Mouse (Mus musculus) MEL (cell line): ENCODE results near the gene Mri1. TPM values are rescaled to one million over a fixed set of nuclear protein-coding genes. Genes with fewer than 3 reads are reported as not detected.

Experiments
- DNase-seq: peaks from one replicate; pipeline ENCODE4 v3.0.0; 2011; ENCODE audit warnings: low read depth, low spot score
- H3K27ac ChIP-seq: 2 replicates; pipeline ENCODE4 v1.5.1; 2012; ENCODE audit warnings: low read depth, mild to moderate bottlenecking, control low read depth, low read length, moderate library complexity; ENCODE audit not compliant: control insufficient read depth
- H3K27me3 ChIP-seq, 2 experiments: fragments of 150-350 bp in 1 of 2; sonication (generic) in 1 of 2; 2 replicates each; pipeline ENCODE4 v1.6.1; 2012; ENCODE audit warnings: low read length in 2 of 2, mild to moderate bottlenecking in 2 of 2, improper control_type of control experiment in 1 of 2, moderate library complexity in 1 of 2; ENCODE audit not compliant: insufficient read depth in 2 of 2, control insufficient read depth in 1 of 2
- H3K36me3 ChIP-seq, 2 experiments: 2 replicates each; pipeline ENCODE4 v1.6.1; 2012 to 2014; ENCODE audit warnings: low read length in 2 of 2, improper control_type of control experiment in 1 of 2, inconsistent platforms in 1 of 2, mild to moderate bottlenecking in 1 of 2; ENCODE audit not compliant: insufficient read depth in 2 of 2, control insufficient read depth in 1 of 2
- H3K4me1 ChIP-seq, 2 experiments: fragments of 150-350 bp in 1 of 2; sonication (generic) in 1 of 2; 2 replicates each; pipeline ENCODE4 v1.6.1; 2012; ENCODE audit warnings: low read length in 2 of 2, improper control_type of control experiment in 1 of 2, mild to moderate bottlenecking in 1 of 2; ENCODE audit not compliant: insufficient read depth in 2 of 2, control insufficient read depth in 1 of 2
- H3K4me3 ChIP-seq, 2 experiments: fragments of 150-350 bp in 1 of 2; sonication (generic) in 1 of 2; 2 replicates each; pipeline ENCODE4 v1.5.1; 2012; ENCODE audit warnings: low read depth in 2 of 2, low read length in 2 of 2, mild to moderate bottlenecking in 2 of 2, moderate library complexity in 2 of 2, control low read depth in 1 of 2, improper control_type of control experiment in 1 of 2; ENCODE audit not compliant: control insufficient read depth in 1 of 2, insufficient read depth in 1 of 2
- H3K79me2 ChIP-seq: 2 replicates; pipeline ENCODE4 v1.6.1; 2012; ENCODE audit warnings: mild to moderate bottlenecking, low read length, moderate library complexity; ENCODE audit not compliant: control insufficient read depth, poor library complexity, insufficient read depth
- H3K9ac ChIP-seq: 2 replicates; pipeline ENCODE4 v1.6.1; 2012; ENCODE audit warnings: low read depth, mild to moderate bottlenecking, control low read depth, low read length, moderate library complexity; ENCODE audit not compliant: control insufficient read depth, poor library complexity, severe bottlenecking
- H3K9me3 ChIP-seq: fragments of 150-350 bp; sonication (generic); replicated peaks from 2 replicates; pipeline ENCODE4 v1.6.1; 2012; ENCODE audit warnings: mild to moderate bottlenecking, low read length, improper control_type of control experiment, moderate library complexity; ENCODE audit not compliant: insufficient read depth
- BHLHE40 ChIP-seq: IDR thresholded peaks from 2 replicates; pipeline ENCODE4 v1.6.1; 2012; ENCODE audit warnings: low read depth, mild to moderate bottlenecking, inconsistent platforms, low read length, improper control_type of control experiment, borderline replicate concordance
- CHD1 ChIP-seq: IDR thresholded peaks from 2 replicates; pipeline ENCODE4 v1.6.1; 2012; ENCODE audit warnings: low read depth, mild to moderate bottlenecking, inconsistent platforms, low read length, improper control_type of control experiment
- CTCF ChIP-seq, 3 experiments: IDR thresholded peaks in 2 of 3; conservative IDR thresholded peaks in 1 of 3; 2 replicates each; pipeline ENCODE4 v1.5.1; 2011 to 2012; ENCODE audit warnings: low read length in 3 of 3, low read depth in 2 of 3, mild to moderate bottlenecking in 2 of 3, improper control_type of control experiment in 1 of 3, inconsistent platforms in 1 of 3, mixed read lengths in 1 of 3, moderate library complexity in 1 of 3; ENCODE audit not compliant: control insufficient read depth in 1 of 3, insufficient read depth in 1 of 3, poor library complexity in 1 of 3, severe bottlenecking in 1 of 3
- ELF1 ChIP-seq: IDR thresholded peaks from 2 replicates; pipeline ENCODE4 v1.6.1; 2014; ENCODE audit warnings: low read depth, mild to moderate bottlenecking, inconsistent platforms, low read length, improper control_type of control experiment, moderate library complexity
- EP300 ChIP-seq, 2 experiments: IDR thresholded peaks; 2 replicates each; pipeline ENCODE4 v1.6.1; 2011; ENCODE audit warnings: improper control_type of control experiment in 2 of 2, low read length in 2 of 2, low read depth in 1 of 2, mild to moderate bottlenecking in 1 of 2
- ETS1 ChIP-seq: IDR thresholded peaks from 2 replicates; pipeline ENCODE4 v1.6.1; 2012; ENCODE audit warnings: low read depth, mild to moderate bottlenecking, inconsistent platforms, low read length, improper control_type of control experiment, moderate library complexity
- GABPA ChIP-seq: IDR thresholded peaks from 2 replicates; pipeline ENCODE4 v1.6.1; 2012; ENCODE audit warnings: low read depth, mild to moderate bottlenecking, inconsistent platforms, low read length, improper control_type of control experiment, moderate library complexity
- GATA1 ChIP-seq: IDR thresholded peaks from 2 replicates; pipeline ENCODE4 v1.6.1; 2011; ENCODE audit warnings: low read depth, low read length, improper control_type of control experiment
- HCFC1 ChIP-seq: IDR thresholded peaks from 2 replicates; pipeline ENCODE4 v1.6.1; 2012; ENCODE audit warnings: low read depth, mild to moderate bottlenecking, inconsistent platforms, low read length, improper control_type of control experiment, moderate library complexity
- JUND ChIP-seq: IDR thresholded peaks from 2 replicates; pipeline ENCODE4 v1.6.1; 2011; ENCODE audit warnings: low read depth, mild to moderate bottlenecking, improper control_type of control experiment, low read length
- KAT2A ChIP-seq: conservative IDR thresholded peaks from 2 replicates; pipeline ENCODE4 v1.6.1; 2012; ENCODE audit warnings: low read depth, low read length, improper control_type of control experiment, inconsistent platforms
- MAX ChIP-seq: IDR thresholded peaks from 2 replicates; pipeline ENCODE4 v1.6.1; 2011; ENCODE audit warnings: low read length, improper control_type of control experiment
- MEF2A ChIP-seq: IDR thresholded peaks from 2 replicates; pipeline ENCODE4 v1.6.1; 2014; ENCODE audit warnings: low read depth, mild to moderate bottlenecking, inconsistent platforms, low read length, improper control_type of control experiment; ENCODE audit not compliant: poor library complexity, insufficient replicate concordance, severe bottlenecking; ENCODE audit errors: extremely low read depth
- MXI1 ChIP-seq: IDR thresholded peaks from 2 replicates; pipeline ENCODE4 v1.6.1; 2011; ENCODE audit warnings: mild to moderate bottlenecking, low read depth, low read length, improper control_type of control experiment
- MYB ChIP-seq: IDR thresholded peaks from 2 replicates; pipeline ENCODE4 v1.6.1; 2011; ENCODE audit warnings: mild to moderate bottlenecking, low read depth, low read length, improper control_type of control experiment
- NELFE ChIP-seq: IDR thresholded peaks from 2 replicates; pipeline ENCODE4 v1.6.1; 2011; ENCODE audit warnings: low read depth, low read length, improper control_type of control experiment
- NRF1 ChIP-seq: IDR thresholded peaks from 2 replicates; pipeline ENCODE4 v1.6.1; 2014; ENCODE audit warnings: low read depth, mild to moderate bottlenecking, inconsistent platforms, low read length, improper control_type of control experiment, moderate library complexity; ENCODE audit not compliant: poor library complexity, insufficient read depth, severe bottlenecking
- POLR2A ChIP-seq, 2 experiments: IDR thresholded peaks; 2 replicates each; pipeline ENCODE4 v1.6.1; 2011 to 2012; ENCODE audit warnings: low read length in 2 of 2, mild to moderate bottlenecking in 2 of 2, control low read depth in 1 of 2, improper control_type of control experiment in 1 of 2, low read depth in 1 of 2, moderate library complexity in 1 of 2; ENCODE audit not compliant: control insufficient read depth in 1 of 2, insufficient read depth in 1 of 2, poor library complexity in 1 of 2
- POLR2AphosphoS2 ChIP-seq: IDR thresholded peaks from 2 replicates; pipeline ENCODE4 v1.6.1; 2011; ENCODE audit warnings: low read length, improper control_type of control experiment
- POLR2AphosphoS5 ChIP-seq: IDR thresholded peaks from 2 replicates; pipeline ENCODE4 v1.6.1; 2012; ENCODE audit warnings: low read depth, borderline replicate concordance, mild to moderate bottlenecking, inconsistent platforms, low read length, moderate library complexity, mixed read lengths
- RAD21 ChIP-seq: IDR thresholded peaks from 2 replicates; pipeline ENCODE4 v1.6.1; 2011; ENCODE audit warnings: mild to moderate bottlenecking, low read depth, low read length, improper control_type of control experiment
- SIN3A ChIP-seq: IDR thresholded peaks from 2 replicates; pipeline ENCODE4 v1.6.1; 2012; ENCODE audit warnings: low read length, improper control_type of control experiment, inconsistent platforms
- SMC3 ChIP-seq: IDR thresholded peaks from 2 replicates; pipeline ENCODE4 v1.6.1; 2011; ENCODE audit warnings: low read depth, low read length, improper control_type of control experiment
- TBP ChIP-seq: IDR thresholded peaks from 2 replicates; pipeline ENCODE4 v1.8.0; 2011; ENCODE audit warnings: low read depth, low read length, improper control_type of control experiment
- UBTF ChIP-seq: IDR thresholded peaks from 2 replicates; pipeline ENCODE4 v1.6.1; 2012; ENCODE audit warnings: low read depth, mild to moderate bottlenecking, inconsistent platforms, low read length, improper control_type of control experiment, moderate library complexity, borderline replicate concordance; ENCODE audit not compliant: insufficient read depth
- USF1 ChIP-seq: IDR thresholded peaks from 2 replicates; pipeline ENCODE4 v1.6.1; 2014; ENCODE audit warnings: low read depth, mild to moderate bottlenecking, inconsistent platforms, low read length, improper control_type of control experiment, moderate library complexity
- USF2 ChIP-seq, 2 experiments: IDR thresholded peaks; 2 replicates each; pipeline ENCODE4 v1.6.1; 2011 to 2012; ENCODE audit warnings: improper control_type of control experiment in 2 of 2, low read length in 2 of 2, borderline replicate concordance in 1 of 2, inconsistent platforms in 1 of 2, low read depth in 1 of 2, mild to moderate bottlenecking in 1 of 2; ENCODE audit not compliant: insufficient read depth in 1 of 2
- ZC3H11A ChIP-seq: IDR thresholded peaks from 2 replicates; pipeline ENCODE4 v1.6.1; 2012; ENCODE audit warnings: low read depth, mild to moderate bottlenecking, inconsistent platforms, low read length, improper control_type of control experiment
- ZKSCAN1 ChIP-seq: IDR thresholded peaks from 2 replicates; pipeline ENCODE4 v1.6.1; 2012; ENCODE audit warnings: low read depth, mild to moderate bottlenecking, inconsistent platforms, low read length, improper control_type of control experiment, moderate library complexity
- ZMIZ1 ChIP-seq: IDR thresholded peaks from 2 replicates; pipeline ENCODE4 v1.6.1; 2012; ENCODE audit warnings: low read depth, mild to moderate bottlenecking, inconsistent platforms, low read length, improper control_type of control experiment, moderate library complexity
- polyA plus RNA-seq, 2 experiments: library from polyadenylated mRNA; stranded (reverse) in 1 of 2; unstranded in 1 of 2; fragments of >175 nt in 1 of 2; fragments of >200 nt in 1 of 2; gene quantifications; 2 replicates each; pipeline versions ENCODE4 v1.2.1 to v1.2.4; 2012; ENCODE audit warnings: low replicate concordance in 2 of 2, low read depth in 1 of 2; ENCODE audit not compliant: insufficient read length in 2 of 2, insufficient read depth in 1 of 2, missing spikeins in 1 of 2
- total RNA-seq: library from RNA; depleted of rRNA; stranded (reverse); fragments of 300-350 nt; gene quantifications from 2 replicates; pipeline ENCODE4 v1.2.3, GENCODE M21; 2012

The Mri1 gene
- total and polyA plus RNA-seq, 3 experiments: 27.8 to 43.2 TPM; not detected in 1

GRCm38 (mm10) chr8:84256458-84256821 is 686 bp downstream of the Mri1 start:
- H3K9ac ChIP-seq: peak overlapping the region; percentile 88
- peaks cover 19% of the 10 kb centered on the region for H3K79me2 ChIP-seq
- TF ChIP-seq USF2 (IDR thresholded peaks at IDR 0.05; ENCODE audit: borderline replicate concordance in 1 of 2, insufficient read depth in 1 of 2, low read depth in 1 of 2, low read length in 2 of 2) (no peak), NRF1 (no peak), EP300 (IDR thresholded peaks at IDR 0.05; ENCODE audit: low read depth in 1 of 2, low read length in 2 of 2) (no peak), SMC3 (no peak), POLR2AphosphoS2 (no peak), CHD1 (no peak), POLR2A (IDR thresholded peaks at IDR 0.05; ENCODE audit: control insufficient read depth in 1 of 2, insufficient read depth in 1 of 2, low read depth in 1 of 2, low read length in 2 of 2, poor library complexity in 1 of 2) (no peak), MAX (no peak), ELF1 (0 out of 2 replicates have a peak, but pooled peaks have one; percentile 33), MYB (no peak), UBTF (no peak), USF1 (no peak), TBP (0 out of 2 replicates have a peak, but pooled peaks have one; percentile 14), KAT2A (no peak), GABPA (no peak), MEF2A (no peak), ZKSCAN1 (no peak), HCFC1 (no peak), SIN3A (no peak; the same call in 1 of the 2 replicates), RAD21 (no peak), JUND (peak; percentile 25; the same call in 1 of the 2 replicates), ETS1 (0 out of 2 replicates have a peak, but pooled peaks have one; percentile 5), ZMIZ1 (no peak), NELFE (no peak), CTCF (IDR thresholded peaks at IDR 0.05 in 2 of 3, conservative IDR thresholded peaks at IDR 0.05 in 1 of 3; ENCODE audit: control insufficient read depth in 1 of 3, insufficient read depth in 1 of 3, low read depth in 2 of 3, low read length in 3 of 3, poor library complexity in 1 of 3, severe bottlenecking in 1 of 3) (no peak), GATA1 (no peak), POLR2AphosphoS5 (no peak), MXI1 (no peak), BHLHE40 (no peak), ZC3H11A (no peak)
- TF ChIP-seq, all 39 proteins: peak for 4
- no peaks in the 10 kb centered on the region for H3K27me3 ChIP-seq
- peak overlapping the region; percentile 77 to 86 for H3K4me3 ChIP-seq
- H3K36me3 ChIP-seq: peaks cover 0 to 4% of the 10 kb centered on the region in 2 experiments; a peak in 2 of 4 replicates
- DNase-seq: peak; percentile 69
- no peaks in the 10 kb centered on the region for H3K9me3 ChIP-seq
- H3K4me1 ChIP-seq: peaks cover 2 to 6% of the 10 kb centered on the region in 2 experiments; a peak in 1 of 4 replicates
- H3K27ac ChIP-seq: peak overlapping the region; percentile 67
